Mouse (Mus musculus) G1E (cell line): ENCODE data around the gene Wipf3.

ENCODE experiments used
- CTCF ChIP-seq: IDR thresholded peaks from 2 replicates; pipeline ENCODE4 v1.5.1; 2012; ENCODE audit warnings: low read depth, low read length, inconsistent platforms, mixed read lengths
- GATA1 ChIP-seq: IDR thresholded peaks from 2 replicates; pipeline ENCODE4 v1.6.1; 2012; ENCODE audit warnings: borderline replicate concordance, low read length, inconsistent platforms, mixed read lengths
- GATA2 ChIP-seq: IDR thresholded peaks from 2 replicates; pipeline ENCODE4 v1.6.1; 2012; ENCODE audit warnings: low read depth, low read length, inconsistent platforms, borderline replicate concordance
- POLR2AphosphoS5 ChIP-seq: IDR thresholded peaks from 2 replicates; pipeline ENCODE4 v1.6.1; 2012; ENCODE audit warnings: low read depth, low read length, inconsistent platforms; ENCODE audit not compliant: insufficient replicate concordance
- TAL1 ChIP-seq: conservative IDR thresholded peaks from 2 replicates; pipeline ENCODE4 v1.6.1; 2012; ENCODE audit warnings: low read depth, low read length, inconsistent platforms, mixed read lengths

DNA sequence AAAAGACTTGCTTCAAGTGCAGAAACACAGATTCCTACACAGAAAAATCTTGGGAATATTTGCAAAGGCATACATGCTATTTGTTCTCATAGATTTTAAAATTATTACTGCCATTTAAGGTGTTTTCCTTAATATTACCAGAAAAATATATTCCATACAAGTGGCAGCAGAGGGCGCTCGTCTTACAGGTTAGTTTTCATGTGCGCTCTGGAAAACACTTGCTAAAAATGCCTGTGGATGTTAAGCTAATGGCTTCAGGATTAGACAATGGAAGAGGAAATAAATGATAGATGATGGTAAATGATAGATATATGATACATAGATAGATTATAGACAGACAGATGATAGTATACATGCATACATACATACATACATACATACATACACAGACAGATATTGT is 37.6 kb upstream of the Wipf3 start:
- TF ChIP-seq CTCF = no peak
- TF ChIP-seq GATA1 = no peak
- no peak for TF ChIP-seq TAL1
- TF ChIP-seq GATA2 = no peak
- no peak for TF ChIP-seq POLR2AphosphoS5
